Mouse (Mus musculus): ENCODE data around the gene Lin52. TPM values are rescaled to one million over a fixed set of nuclear protein-coding genes. Genes with fewer than 3 reads are reported as not detected.

Lin52 gene
- 18.2 and 18.5 TPM in 2 replicates for polyA plus RNA-seq (2015; fragmentation: Nextera tagmentation; extraction: Ambion mirVana)

DNA sequence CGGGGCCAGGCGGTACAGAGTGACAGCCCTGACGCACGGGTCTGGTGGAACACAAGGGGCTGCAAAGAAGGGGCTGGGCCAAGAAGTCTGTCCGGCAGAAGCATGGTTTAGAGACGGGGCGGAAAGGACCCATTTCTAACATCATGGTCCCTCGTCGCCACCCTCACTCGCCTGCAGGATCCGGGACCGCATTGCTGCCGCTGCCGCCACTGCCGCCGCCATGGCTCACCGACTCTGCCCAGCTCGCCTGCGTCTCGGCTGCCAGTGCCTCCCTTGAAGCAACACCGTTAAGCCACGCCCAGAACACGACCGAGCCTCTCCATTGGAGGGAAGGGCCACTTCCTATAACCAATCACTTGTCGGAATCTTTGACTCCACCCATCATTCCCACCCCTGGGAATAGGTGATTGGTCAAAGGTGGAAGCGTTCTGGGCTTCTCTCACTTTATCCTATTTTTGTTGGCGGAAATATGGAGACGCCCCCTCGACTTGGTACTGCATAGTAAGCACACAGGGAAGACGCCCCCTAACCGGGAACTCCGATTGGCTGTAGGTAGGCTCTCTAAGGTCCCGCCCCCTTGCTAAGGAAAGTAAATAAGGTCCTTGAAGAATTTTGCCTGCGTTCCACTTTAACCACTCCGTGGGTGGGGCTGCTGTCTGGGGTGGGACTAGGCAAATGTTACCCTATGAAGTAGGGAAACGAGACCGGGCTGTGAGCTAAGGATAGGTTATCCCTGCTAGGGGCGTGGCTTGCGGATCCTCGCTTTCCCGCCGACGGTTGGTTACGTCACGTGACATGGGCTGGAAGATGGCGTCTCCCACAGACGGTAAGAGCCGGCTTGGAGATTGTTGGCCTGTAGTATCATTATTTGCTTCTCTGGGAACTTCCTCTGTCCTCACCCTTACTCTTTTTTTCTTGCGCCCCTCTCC lies at the start of gene Lin52, which contains the start of gene Aldh6a1:
Gene Lin52, plus strand, starts transcription at position 705 of the 929 bp plus-strand sequence.
Gene Aldh6a1, minus strand, starts transcription at position 287 of the 929 bp plus-strand sequence.
- Histone ChIP-seq H3K9ac (replicated peaks; ENCODE audit: low read depth) (peak within 1 kb of the TSS; percentile 66), H3K4me3 (ENCODE audit: low read depth, low read length) (peak within 1 kb of the TSS; percentile 70), H3K27me3 (replicated peaks; ENCODE audit: insufficient read depth, low read length) (no peaks in the 10 kb centered on the region), H3K4me2 (replicated peaks; ENCODE audit: low read depth, low read length) (peak within 1 kb of the TSS; percentile 80), H3K9me3 (ENCODE audit: low read length) (no peaks in the 10 kb centered on the region), H3K27ac (ENCODE audit: low read length) (peak within 1 kb of the TSS; percentile 96), H3K4me1 (ENCODE audit: insufficient read depth, low read depth, low read length) (peaks cover 8% of the 10 kb centered on the region; the same call in 1 of the 2 replicates), H3K36me3 (ENCODE audit: insufficient read depth, low read length) (no peaks in the 10 kb centered on the region)
- ATAC-seq (peak; percentile 96), DNase-seq (ENCODE audit: low spot score) (peak; percentile 100)
- under 1% methylated on average over 48 of the region's 49 CpGs for WGBS
- TF ChIP-seq CTCF (IDR thresholded peaks at IDR 0.05) (no peak), EP300 (IDR thresholded peaks at IDR 0.05) (peak; percentile 98)

DNA sequence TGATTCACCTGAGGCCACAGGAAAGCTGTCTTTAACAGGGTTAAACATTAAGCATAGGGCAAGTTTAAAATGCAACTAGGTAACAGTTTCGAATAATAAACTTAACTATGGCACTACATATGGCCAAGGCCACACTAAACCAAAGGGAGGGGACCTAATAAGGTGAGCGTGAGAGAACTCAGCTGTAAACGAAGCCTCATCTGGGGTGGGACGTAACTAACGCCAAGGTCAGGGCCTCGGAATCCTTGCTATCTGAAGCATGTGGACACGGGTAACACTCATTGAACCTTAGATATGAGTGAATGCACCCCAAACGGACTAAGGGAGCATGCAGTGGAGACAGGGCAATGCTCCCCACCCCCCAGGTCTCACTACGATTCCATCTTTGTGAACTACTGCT lies 48.3 kb upstream of the Lin52 start:
- TF ChIP-seq EP300 (IDR thresholded peaks at IDR 0.05): no peak
- no peak for TF ChIP-seq CTCF (IDR thresholded peaks at IDR 0.05)
- no peak overlapping the region for H3K4me2 ChIP-seq (replicated peaks; ENCODE audit: low read depth, low read length)
- ATAC-seq (no peak), DNase-seq (ENCODE audit: low spot score) (no peak)
- H3K9me3 ChIP-seq (ENCODE audit: low read length): no peaks in the 10 kb centered on the region
- no peak overlapping the region for H3K27ac ChIP-seq (ENCODE audit: low read length)
- WGBS: 60% methylated on average over 9 of the region's 9 CpGs
- H3K4me3 ChIP-seq (ENCODE audit: low read depth, low read length): no peak overlapping the region
- no peaks in the 10 kb centered on the region for H3K27me3 ChIP-seq (replicated peaks; ENCODE audit: insufficient read depth, low read length)
- H3K9ac ChIP-seq (replicated peaks; ENCODE audit: low read depth): no peak overlapping the region
- no peaks in the 10 kb centered on the region for H3K4me1 ChIP-seq (ENCODE audit: insufficient read depth, low read depth, low read length)
- no peaks in the 10 kb centered on the region for H3K36me3 ChIP-seq (ENCODE audit: insufficient read depth, low read length)

- ATAC-seq (no peak), DNase-seq (ENCODE audit: low spot score) (no peak)
- H3K27me3 ChIP-seq (replicated peaks; ENCODE audit: insufficient read depth, low read length): no peaks in the 10 kb centered on the region
- H3K4me1 ChIP-seq (ENCODE audit: insufficient read depth, low read depth, low read length): no peaks in the 10 kb centered on the region
- TF ChIP-seq CTCF (IDR thresholded peaks at IDR 0.05): no peak
- no peak for TF ChIP-seq EP300 (IDR thresholded peaks at IDR 0.05)
- no peaks in the 10 kb centered on the region for H3K9me3 ChIP-seq (ENCODE audit: low read length)
- WGBS: 92% methylated on average over 6 of the region's 6 CpGs
- H3K9ac ChIP-seq (replicated peaks; ENCODE audit: low read depth): no peak overlapping the region
- no peak overlapping the region for H3K4me2 ChIP-seq (replicated peaks; ENCODE audit: low read depth, low read length)
- no peak overlapping the region for H3K27ac ChIP-seq (ENCODE audit: low read length)
- H3K36me3 ChIP-seq (ENCODE audit: insufficient read depth, low read length): no peaks in the 10 kb centered on the region
- no peak overlapping the region for H3K4me3 ChIP-seq (ENCODE audit: low read depth, low read length)
Measured at GRCm38 (mm10) chr12:84404541-84404940, 46.7 kb upstream of the Lin52 start.

DNA sequence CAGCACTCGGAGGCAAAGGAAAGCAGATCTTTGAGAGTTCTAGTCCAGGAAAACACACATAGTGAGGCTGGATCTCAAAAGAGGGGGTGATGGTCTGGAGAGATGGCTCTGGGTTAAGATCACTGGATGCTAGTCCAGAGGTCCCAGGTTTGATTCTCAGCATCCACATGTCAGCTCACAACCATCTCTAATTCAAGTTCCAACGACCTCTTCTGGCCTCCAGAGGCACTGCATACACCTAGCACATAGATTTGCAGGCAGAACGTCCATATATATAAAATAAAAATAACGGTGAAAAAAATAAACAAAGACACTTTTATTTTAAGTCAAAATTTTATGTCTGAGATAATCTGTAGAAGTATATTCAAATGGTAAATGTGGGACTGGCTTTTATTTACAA lies 44.0 kb upstream of the Lin52 start:
- no peak overlapping the region for H3K4me2 ChIP-seq (replicated peaks; ENCODE audit: low read depth, low read length)
- no peak for ATAC-seq
- H3K27me3 ChIP-seq (replicated peaks; ENCODE audit: insufficient read depth, low read length): no peaks in the 10 kb centered on the region
- WGBS: 61% methylated on average over 4 of the region's 4 CpGs
- H3K27ac ChIP-seq (ENCODE audit: low read length): no peak overlapping the region
- H3K4me1 ChIP-seq (ENCODE audit: insufficient read depth, low read depth, low read length): no peaks in the 10 kb centered on the region
- no peaks in the 10 kb centered on the region for H3K36me3 ChIP-seq (ENCODE audit: insufficient read depth, low read length)
- TF ChIP-seq EP300 (IDR thresholded peaks at IDR 0.05) (no peak), CTCF (IDR thresholded peaks at IDR 0.05) (peak; percentile 26; the same call in 1 of the 2 replicates)
- no peaks in the 10 kb centered on the region for H3K9me3 ChIP-seq (ENCODE audit: low read length)
- no peak overlapping the region for H3K4me3 ChIP-seq (ENCODE audit: low read depth, low read length)
- DNase-seq (ENCODE audit: low spot score): no peak
- no peak overlapping the region for H3K9ac ChIP-seq (replicated peaks; ENCODE audit: low read depth)

DNA sequence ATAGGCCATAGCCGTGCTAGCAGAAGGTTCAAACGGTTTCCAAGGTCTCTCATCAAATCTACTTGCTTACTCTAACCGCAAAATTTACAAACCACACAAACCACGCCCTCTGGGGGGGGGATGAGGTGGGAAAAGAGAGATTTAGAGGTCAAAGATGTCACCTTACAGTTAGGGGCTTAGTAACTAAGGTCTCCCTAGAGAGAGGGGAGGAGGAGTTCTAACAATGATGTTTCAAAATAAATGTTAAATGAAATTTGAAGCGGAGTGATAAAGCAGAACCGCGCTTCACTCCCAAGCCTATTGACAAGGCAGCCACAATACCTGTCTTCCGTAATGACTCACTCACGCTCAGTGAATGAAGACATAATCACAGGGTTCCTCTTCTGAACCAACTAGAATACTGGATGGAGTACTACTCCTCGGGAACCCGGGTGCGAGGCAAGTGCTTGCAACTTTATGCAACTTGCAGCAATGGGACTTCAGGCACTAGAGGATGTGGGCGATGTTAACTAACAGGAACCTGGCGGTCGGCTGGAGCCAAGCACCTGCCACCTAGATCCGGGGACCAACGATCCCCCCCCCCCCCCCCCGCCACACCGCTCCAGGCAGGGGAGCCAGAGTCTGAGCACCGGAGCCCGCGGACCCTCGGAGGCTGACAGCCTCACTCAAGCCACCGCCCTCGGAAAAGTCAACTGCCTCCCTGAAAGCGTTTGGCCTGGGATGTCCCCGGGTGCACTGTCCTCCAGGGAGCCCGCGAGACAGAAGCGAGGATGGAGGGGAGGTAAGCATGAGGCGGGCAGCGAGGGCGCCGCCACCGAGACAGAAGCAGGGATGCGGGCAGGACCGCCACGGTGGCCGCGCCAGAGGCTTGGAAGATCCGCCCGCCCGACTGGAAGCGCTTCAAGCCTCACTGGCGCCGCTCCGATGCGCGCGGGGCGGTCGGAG lies 43.1 kb upstream of the Lin52 start:
- WGBS: 2% methylated on average over 46 of the region's 52 CpGs
- TF ChIP-seq EP300 (IDR thresholded peaks at IDR 0.05) (no peak), CTCF (IDR thresholded peaks at IDR 0.05) (no peak; the same call in 1 of the 2 replicates)
- DNase-seq (ENCODE audit: low spot score) (peak; percentile 47), ATAC-seq (peak; percentile 71)
- Histone ChIP-seq H3K27ac (ENCODE audit: low read length) (peak overlapping the region; percentile 87), H3K4me1 (ENCODE audit: insufficient read depth, low read depth, low read length) (no peaks in the 10 kb centered on the region), H3K4me2 (replicated peaks; ENCODE audit: low read depth, low read length) (peak overlapping the region; percentile 98), H3K27me3 (replicated peaks; ENCODE audit: insufficient read depth, low read length) (no peaks in the 10 kb centered on the region), H3K36me3 (ENCODE audit: insufficient read depth, low read length) (no peaks in the 10 kb centered on the region), H3K9me3 (ENCODE audit: low read length) (no peaks in the 10 kb centered on the region), H3K9ac (replicated peaks; ENCODE audit: low read depth) (peak overlapping the region; percentile 72), H3K4me3 (ENCODE audit: low read depth, low read length) (peak overlapping the region; percentile 83)
